Mouse (Mus musculus) activated CD4-positive, CD25-positive, alpha-beta regulatory T cell, adult 4 months (primary cell): ENCODE results near the gene Stra6. TPM values are rescaled to one million over a fixed set of nuclear protein-coding genes. Genes with fewer than 3 reads are reported as not detected.

Experiments
- polyA plus RNA-seq, 2 experiments: library from polyadenylated mRNA; unstranded; fragments of 100-300 nt; shearing (Covaris generic); gene quantifications; one replicate each; pipeline ENCODE4 v1.2.1; 2017

The Stra6 gene
- polyA plus RNA-seq, 2 experiments from 2014 or later: 3.1 to 3.8 TPM

Other genes starting within 250 kb of the Stra6 start
- 10 to 100 TPM; 23.3 to 26.5 TPM for gene Arid3b, start 227.0 kb upstream of the Stra6 start, polyA plus RNA-seq
- gene Ubl7, start 152.8 kb upstream of the Stra6 start, polyA plus RNA-seq: 100 to 1,000 TPM; 119 to 137 TPM
- gene Sema7a, start 123.7 kb upstream of the Stra6 start, polyA plus RNA-seq: under 1 TPM; 0.16 to 0.55 TPM
- gene Cyp11a1, start 57.4 kb upstream of the Stra6 start, polyA plus RNA-seq: not detected
- gene Ccdc33, start 55.0 kb downstream of the Stra6 start, polyA plus RNA-seq: not detected
- gene Islr, start 140.5 kb downstream of the Stra6 start, polyA plus RNA-seq: under 1 TPM in 1 of 2 experiments, not detected in 1; 0.32 TPM
- not detected for gene Islr2, start 140.5 kb downstream of the Stra6 start, polyA plus RNA-seq
- gene Pml, start 186.0 kb downstream of the Stra6 start, polyA plus RNA-seq: 10 to 100 TPM; 33.7 to 49.3 TPM
- gene Stoml1, start 189.4 kb downstream of the Stra6 start, polyA plus RNA-seq: 10 to 100 TPM; 21.1 to 23.9 TPM
- gene Loxl1, start 249.4 kb downstream of the Stra6 start, polyA plus RNA-seq: not detected